Mouse (Mus musculus) neural tube, embryonic 11.5 days (tissue): ENCODE results near the gene Gc. TPM values are rescaled to one million over a fixed set of nuclear protein-coding genes. Genes with fewer than 3 reads are reported as not detected.

Experiments used
- ATAC-seq: fragments of 200-750 bp; cut with Nextera tagmentation; 2 replicates; pipeline ENCODE4 v1.8.0; 2017; ENCODE audit warnings: moderate number of reproducible peaks, mild to moderate bottlenecking, moderate TSS enrichment, moderate library complexity; ENCODE audit not compliant: insufficient read depth, low FRiP score, low TSS enrichment
- DNase-seq: peaks from one replicate; pipeline ENCODE4 v3.0.0-alpha.2; 2015; ENCODE audit warnings: low spot score
- H3K27ac ChIP-seq: fragments of 300-500 bp; sonication (generic); 2 replicates; pipeline ENCODE4 v1.5.1; 2014; ENCODE audit warnings: low read depth, mild to moderate bottlenecking, low read length
- H3K27me3 ChIP-seq: fragments of 300-500 bp; sonication (generic); 2 replicates; pipeline ENCODE4 v1.6.1; 2014; ENCODE audit warnings: mild to moderate bottlenecking, low read length, mixed read lengths; ENCODE audit not compliant: control insufficient read depth, insufficient read depth
- H3K36me3 ChIP-seq: fragments of 300-500 bp; sonication (generic); 2 replicates; pipeline ENCODE4 v1.6.1; 2014; ENCODE audit warnings: mild to moderate bottlenecking, low read length, moderate library complexity, mixed read lengths; ENCODE audit not compliant: control insufficient read depth, insufficient read depth
- H3K4me1 ChIP-seq: fragments of 300-500 bp; sonication (generic); 2 replicates; pipeline ENCODE4 v1.6.1; 2014; ENCODE audit warnings: low read length, mixed read lengths; ENCODE audit not compliant: control insufficient read depth, insufficient read depth
- H3K4me2 ChIP-seq: fragments of 300-500 bp; sonication (generic); 2 replicates; pipeline ENCODE4 v1.6.1; 2014; ENCODE audit warnings: low read depth, mild to moderate bottlenecking, moderate library complexity
- H3K4me3 ChIP-seq: fragments of 300-500 bp; sonication (generic); 2 replicates; pipeline ENCODE4 v1.5.1; 2014; ENCODE audit warnings: low read depth, low read length
- H3K9ac ChIP-seq: fragments of 300-500 bp; sonication (generic); 2 replicates; pipeline ENCODE4 v1.6.1; 2014; ENCODE audit warnings: mild to moderate bottlenecking, low read length
- H3K9me3 ChIP-seq: fragments of 300-500 bp; sonication (generic); 2 replicates; pipeline ENCODE4 v1.6.1; 2016; ENCODE audit warnings: low read length; ENCODE audit not compliant: control insufficient read depth
- WGBS: fragments of 180-500 bp; shearing (Covaris S2); extraction: QIAGEN DNeasy Blood & Tissue Kit; methylation state at CpG from one replicate; pipeline ENCODE4 v1.1.7; 2014; 5-methylcytosine and 5-hydroxymethylcytosine counted together
- polyA plus RNA-seq: library from polyadenylated mRNA; unstranded; fragments of >200 nt; fragmentation: Nextera tagmentation; extraction: Ambion mirVana; gene quantifications from 2 replicates; pipeline ENCODE4 v1.2.1, GENCODE M21; 2014

Gc gene
- polyA plus RNA-seq, 1 experiment from 2014 or later: not detected

GRCm38 (mm10) chr5:89390405-89390804 is 67.3 kb downstream of the Gc start:
- Histone ChIP-seq H3K36me3 (no peaks in the 10 kb centered on the region), H3K27ac (no peak overlapping the region), H3K4me2 (no peak overlapping the region), H3K4me3 (no peak overlapping the region), H3K4me1 (no peaks in the 10 kb centered on the region), H3K27me3 (no peaks in the 10 kb centered on the region), H3K9ac (no peak overlapping the region), H3K9me3 (peaks cover 4% of the 10 kb centered on the region; the same call in 1 of the 2 replicates)
- DNase-seq (no peak), ATAC-seq (no peak)
- 67% methylated on average over 1 of the region's 1 CpGs for WGBS

- Histone ChIP-seq H3K4me2 (no peak overlapping the region), H3K9ac (no peak overlapping the region), H3K9me3 (no peaks in the 10 kb centered on the region), H3K27ac (no peak overlapping the region), H3K36me3 (no peaks in the 10 kb centered on the region), H3K4me3 (no peak overlapping the region), H3K4me1 (no peaks in the 10 kb centered on the region), H3K27me3 (no peaks in the 10 kb centered on the region)
- 38% methylated on average over 5 of the region's 5 CpGs for WGBS
- DNase-seq (peak; percentile 12), ATAC-seq (peak; percentile 32; the same call in 1 of the 2 replicates)
These were observed 73.5 kb downstream of the Gc start for GRCm38 (mm10) chr5:89384204-89384603.

GRCm38 (mm10) chr5:89381340-89381739 is 76.4 kb downstream of the Gc start:
- H3K9me3 ChIP-seq: no peaks in the 10 kb centered on the region
- H3K36me3 ChIP-seq: no peaks in the 10 kb centered on the region
- no peaks in the 10 kb centered on the region for H3K27me3 ChIP-seq
- no peak overlapping the region for H3K9ac ChIP-seq
- ATAC-seq (no peak), DNase-seq (no peak)
- no peak overlapping the region for H3K27ac ChIP-seq
- H3K4me2 ChIP-seq: no peak overlapping the region
- no peaks in the 10 kb centered on the region for H3K4me1 ChIP-seq
- WGBS: 90% methylated on average over 4 of the region's 4 CpGs
- H3K4me3 ChIP-seq: no peak overlapping the region

- Histone ChIP-seq H3K4me1 (no peaks in the 10 kb centered on the region), H3K27ac (no peak overlapping the region), H3K27me3 (no peaks in the 10 kb centered on the region), H3K9ac (no peak overlapping the region), H3K4me2 (no peak overlapping the region), H3K9me3 (no peaks in the 10 kb centered on the region), H3K4me3 (no peak overlapping the region), H3K36me3 (no peaks in the 10 kb centered on the region)
- ATAC-seq (no peak), DNase-seq (no peak)
- WGBS: 59% methylated on average over 1 of the region's 1 CpGs
These were observed 87.6 kb downstream of the Gc start for GRCm38 (mm10) chr5:89370140-89370539.

- Histone ChIP-seq H3K9ac (no peak overlapping the region), H3K4me3 (no peak overlapping the region), H3K27ac (no peak overlapping the region), H3K9me3 (no peaks in the 10 kb centered on the region), H3K4me1 (no peaks in the 10 kb centered on the region), H3K27me3 (no peaks in the 10 kb centered on the region), H3K36me3 (no peaks in the 10 kb centered on the region), H3K4me2 (no peak overlapping the region)
- DNase-seq: no peak
- no peak for ATAC-seq
- 61% methylated on average over 4 of the region's 4 CpGs for WGBS
These were observed 89.5 kb downstream of the Gc start for GRCm38 (mm10) chr5:89368045-89368743.

Other genes with a start within 250 kb of the Gc start
- gene Npffr2, start 69.5 kb upstream of the Gc start, polyA plus RNA-seq: 0.15 TPM in 1 of 2 replicates, not detected in the other